Mouse (Mus musculus) 416B (cell line): ENCODE results near the gene Tbce.
"Not testable (repeated sequence)": the region's sequence is repeated elsewhere in the genome, so short reads cannot be mapped to it uniquely, and the experiment has no call there.

Source experiments
- DNase-seq: peaks from one replicate; pipeline ENCODE4 v3.0.0; 2011; ENCODE audit warnings: low read depth

Gene Tbce

DNA sequence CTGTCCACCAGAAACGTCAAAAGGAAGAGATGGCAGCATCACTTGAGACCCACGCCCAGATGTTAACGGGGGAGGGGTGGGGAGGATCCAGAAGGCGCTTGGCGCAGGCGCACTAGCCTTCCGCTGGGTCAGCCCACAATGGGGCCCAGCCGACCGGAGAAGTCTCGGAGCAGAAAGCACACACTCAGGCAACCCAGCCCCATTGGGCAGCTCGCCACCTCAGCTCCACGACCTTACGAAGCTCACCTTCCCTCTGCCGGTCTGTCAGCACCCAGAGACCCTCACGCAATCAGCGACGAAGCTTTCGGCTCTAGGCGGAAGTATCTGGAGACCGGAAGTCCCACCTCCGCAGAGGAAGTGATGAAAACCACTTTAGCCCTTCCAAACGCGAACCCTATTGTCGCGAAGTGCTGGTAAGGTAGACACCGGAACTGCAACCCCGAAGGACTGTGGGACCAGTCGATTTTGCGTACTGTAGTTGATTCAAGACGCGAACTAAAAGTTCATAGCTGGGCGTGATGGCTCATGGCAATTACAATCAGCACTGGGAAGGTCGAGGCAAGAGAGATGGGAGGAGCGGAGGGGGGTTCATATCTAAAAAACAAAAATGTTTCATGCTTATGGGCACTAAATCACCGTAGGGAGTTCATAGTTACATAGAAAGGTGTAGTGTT lies at the start of gene Tbce:
Gene Tbce, minus strand, starts transcription at position 347 of the 674 bp plus-strand sequence.
- peak; percentile 96 for DNase-seq

DNA sequence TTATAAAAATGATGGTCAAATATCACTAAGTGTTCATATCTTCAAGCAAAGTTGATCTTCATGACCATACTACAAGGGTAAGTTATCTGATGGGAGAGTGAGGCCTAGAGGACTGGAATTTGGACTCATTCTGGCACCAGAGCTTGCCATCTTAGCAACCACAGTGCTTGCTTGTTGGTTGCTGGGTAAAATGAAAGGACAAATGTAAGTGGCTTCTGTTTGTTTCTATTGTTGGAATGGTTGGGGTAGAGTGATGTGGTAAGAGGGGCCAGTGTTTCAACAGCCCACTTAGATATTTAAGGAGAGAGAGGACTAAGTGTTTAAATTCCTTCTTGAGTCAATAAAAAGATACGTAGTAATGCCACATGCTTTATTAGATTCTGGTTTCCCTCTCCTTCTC lies 49.2 kb upstream of the Tbce start:
- DNase-seq, result no peak

DNA sequence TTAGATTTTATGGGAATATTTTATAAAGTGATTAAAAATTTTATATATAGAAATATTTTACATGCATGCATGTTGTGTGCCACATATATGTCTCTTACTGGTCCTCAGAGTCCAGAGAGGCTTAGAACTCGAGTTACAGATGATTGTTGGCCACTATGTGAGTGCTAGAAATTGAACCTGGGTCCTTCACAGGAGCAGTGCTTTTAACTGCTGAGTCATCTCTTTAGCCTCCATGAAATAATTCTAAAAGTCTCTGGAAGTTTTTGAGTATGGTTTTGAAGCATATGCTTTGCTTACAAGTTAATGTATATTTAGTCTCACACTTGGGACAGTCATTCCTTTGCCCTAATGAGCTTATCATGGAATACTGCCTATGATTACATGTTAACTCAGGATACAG lies 35.9 kb upstream of the Tbce start:
- DNase-seq, result no peak

DNA sequence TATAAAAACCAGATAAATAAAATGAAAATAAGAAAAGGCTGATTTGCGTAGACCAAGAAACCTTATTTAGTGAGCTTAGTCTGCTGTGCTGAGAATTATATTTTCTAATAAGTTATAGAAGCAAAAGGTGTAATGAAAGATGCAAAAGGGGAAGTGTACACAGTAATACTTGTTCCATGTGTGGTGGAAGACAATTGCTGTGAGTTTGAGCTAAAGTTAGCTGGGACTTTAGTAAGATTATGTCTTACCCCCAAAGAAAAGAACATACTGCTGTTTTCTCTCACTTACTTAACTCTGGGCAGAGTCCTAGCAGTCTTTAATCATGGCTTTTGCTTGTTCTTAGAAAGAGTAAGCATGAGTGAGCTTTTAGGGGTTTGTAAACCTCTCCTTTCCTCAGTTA lies 34.9 kb upstream of the Tbce start:
- DNase-seq, result no peak

DNA sequence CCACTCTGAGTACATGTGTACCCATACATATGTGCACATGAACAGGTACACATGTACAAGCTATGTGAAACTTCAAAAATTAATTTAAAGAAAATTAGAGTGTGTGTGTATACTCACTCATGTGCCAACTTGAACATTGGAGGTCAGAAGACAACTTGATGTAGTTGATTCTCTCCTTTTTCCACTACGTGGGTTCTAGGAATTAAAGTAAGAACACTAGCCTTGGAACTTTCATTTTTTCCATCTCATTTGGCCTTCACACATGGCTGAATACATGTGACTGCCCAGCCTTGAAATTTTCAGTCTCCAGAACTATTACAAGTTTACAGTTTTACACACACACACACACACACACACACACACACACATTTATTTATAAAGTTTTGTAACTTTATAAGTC lies 29.9 kb upstream of the Tbce start:
- DNase-seq, result no peak

DNA sequence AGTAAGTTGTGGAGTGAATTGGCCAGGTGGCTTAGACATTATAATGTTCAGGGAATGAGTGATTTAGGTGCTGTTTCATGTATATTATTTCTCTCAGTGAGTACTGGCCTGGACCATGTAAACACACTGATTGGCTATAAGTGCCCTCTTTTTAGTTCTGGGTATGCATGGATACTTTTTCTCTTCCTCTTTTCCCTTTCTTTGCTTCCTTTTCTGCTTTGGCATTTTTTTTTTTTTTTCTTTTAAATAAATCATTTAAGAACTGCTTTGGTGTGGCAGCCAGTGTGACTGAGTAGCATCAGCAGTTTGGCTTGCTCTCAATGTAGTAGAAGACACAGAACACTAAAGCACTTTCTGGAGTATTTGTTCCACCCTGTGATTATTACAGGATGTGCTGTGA lies 28.6 kb upstream of the Tbce start:
- DNase-seq, result no peak

DNA sequence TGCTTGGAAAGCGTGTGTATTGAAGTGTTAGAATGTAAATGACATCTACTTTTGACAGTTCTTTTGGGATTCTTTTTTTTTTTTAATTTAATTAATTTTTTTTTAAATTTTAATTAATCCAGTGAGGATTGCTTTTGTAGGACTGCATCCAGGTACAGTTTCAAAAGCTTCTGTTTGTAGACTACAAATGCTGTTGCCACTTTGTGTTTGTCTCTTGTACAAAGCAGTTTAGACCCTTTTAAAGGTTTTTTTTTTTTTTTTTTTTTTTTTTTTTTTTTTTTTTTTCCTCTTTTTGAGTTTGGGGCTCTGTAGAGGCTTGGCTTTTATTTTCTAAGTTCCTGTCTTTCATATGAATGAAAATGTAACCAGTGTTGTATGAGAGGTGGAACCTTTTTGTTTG lies 26.3 kb upstream of the Tbce start:
- no peak for DNase-seq

DNA sequence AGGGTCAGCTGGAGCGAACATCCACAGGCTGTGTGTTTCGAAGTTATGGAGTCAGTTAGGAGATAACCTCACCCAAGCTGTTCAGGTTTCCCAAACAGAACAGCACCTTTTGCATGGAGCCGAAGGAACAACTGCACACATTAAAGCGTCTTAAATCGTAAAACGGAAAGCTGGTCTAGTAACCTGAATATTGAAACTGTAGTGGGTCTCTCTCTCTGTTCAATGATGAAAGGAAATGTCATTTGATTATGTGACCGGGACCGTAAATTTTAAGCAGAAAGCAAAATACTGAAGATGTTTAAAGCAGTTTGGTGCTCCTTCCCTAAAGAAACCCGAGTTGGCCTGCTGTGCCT lies 25.6 kb upstream of the Tbce start:
- DNase-seq, result peak; percentile 29

DNA sequence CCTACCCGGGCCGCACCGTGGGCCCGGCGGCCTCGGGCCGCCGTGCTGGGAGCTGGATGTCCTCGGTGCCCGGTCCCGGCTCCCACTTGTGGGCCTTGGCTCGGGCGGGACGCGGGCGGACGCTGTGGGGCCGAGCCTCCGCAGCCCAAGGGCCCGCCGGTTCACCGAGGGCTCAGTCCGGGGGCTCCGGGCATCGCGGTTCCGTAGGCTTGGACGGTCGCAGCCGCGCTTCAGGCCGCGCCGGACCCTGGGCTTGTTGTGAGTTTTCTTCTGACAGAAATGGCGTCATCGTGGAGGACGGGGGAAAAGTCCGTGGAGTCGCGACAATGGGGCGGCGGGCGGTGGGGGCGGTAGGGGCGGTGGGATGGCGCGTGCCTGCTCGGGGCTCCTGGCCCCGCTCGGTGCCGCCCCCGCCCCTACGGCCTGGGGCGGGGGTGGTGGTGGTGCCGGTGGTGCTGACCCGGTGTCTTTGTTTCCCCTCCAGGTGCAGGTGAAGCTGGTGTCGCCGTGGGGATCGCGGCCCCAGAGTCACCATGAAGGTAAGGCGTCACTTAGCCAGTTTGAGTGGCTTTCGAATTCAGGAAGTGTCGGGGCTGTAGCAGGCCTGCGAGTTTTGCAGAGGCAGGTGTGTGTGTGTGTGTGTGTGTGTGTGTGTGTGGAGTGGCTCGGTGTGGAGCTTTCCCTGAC lies 25.0 kb upstream of the Tbce start:
- DNase-seq, result peak; percentile 55

DNA sequence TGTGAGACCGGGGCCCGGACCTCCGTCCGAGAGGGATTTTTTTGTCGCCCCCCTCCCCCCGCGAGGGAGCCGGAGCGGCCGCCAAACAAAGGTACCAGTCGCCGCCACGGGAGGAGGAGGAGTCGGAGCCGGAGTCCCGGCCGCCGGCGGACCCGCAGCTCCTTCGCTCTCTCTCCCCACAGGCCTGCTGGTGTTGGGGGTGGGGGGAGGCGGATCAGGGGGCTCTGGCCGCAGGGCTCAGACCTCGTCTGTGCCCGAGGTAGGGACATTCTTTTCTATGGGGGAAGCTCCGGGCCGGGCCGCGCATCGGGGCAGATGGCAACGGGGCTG lies 24.5 kb upstream of the Tbce start:
- no peak for DNase-seq

DNA sequence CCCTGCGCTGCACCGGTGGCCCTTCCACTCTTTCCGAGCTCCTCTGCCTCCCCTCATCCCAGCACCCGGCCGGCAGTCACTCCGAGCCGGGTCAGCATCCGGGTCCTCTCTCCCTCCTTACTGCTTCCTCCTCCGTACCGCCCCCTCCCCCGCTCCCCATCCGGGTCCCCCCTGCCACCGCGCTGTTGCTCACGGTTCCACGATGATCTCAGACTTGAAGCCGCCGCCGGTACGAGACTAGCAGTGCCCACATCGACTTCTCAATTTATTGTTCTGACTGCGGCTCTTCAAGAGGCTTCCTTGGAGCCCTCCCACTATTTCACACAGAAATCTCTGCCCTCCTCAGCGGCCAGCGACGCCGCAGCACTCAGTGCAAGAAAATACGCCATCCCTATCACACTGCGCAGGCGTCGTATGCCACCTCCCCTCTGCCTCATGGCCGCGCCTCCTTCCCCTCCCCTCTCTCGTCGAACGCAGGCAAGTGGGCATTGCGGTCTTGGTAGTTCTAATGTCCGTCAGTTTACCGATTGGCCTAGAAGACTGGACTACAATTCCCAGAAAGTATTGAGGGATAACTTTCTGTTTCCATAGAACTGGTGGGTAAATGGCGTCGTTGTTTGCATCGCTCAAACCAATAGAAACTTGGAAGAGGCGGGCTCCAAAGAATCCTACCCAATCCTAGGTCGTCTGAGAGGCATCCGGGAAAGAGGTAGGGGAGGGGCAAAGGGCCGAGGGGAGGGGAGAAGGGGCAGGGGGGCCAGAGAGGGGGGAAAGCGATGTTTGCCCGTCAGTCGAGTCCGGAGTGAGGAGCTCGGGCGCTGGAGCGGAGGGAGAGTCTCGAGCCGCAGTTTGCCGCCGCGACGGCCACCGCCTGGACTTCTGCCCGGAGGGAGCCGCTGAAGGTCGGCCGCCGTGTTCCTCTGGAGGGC lies 23.8 kb upstream of the Tbce start, which contains the start of the genes Arid4b and Ggps1:
Gene Arid4b, plus strand, starts transcription at position 220 of the 929 bp plus-strand sequence.
Gene Ggps1, minus strand, starts transcription at position 476 of the 929 bp plus-strand sequence.
- DNase-seq, result peak; percentile 100

DNA sequence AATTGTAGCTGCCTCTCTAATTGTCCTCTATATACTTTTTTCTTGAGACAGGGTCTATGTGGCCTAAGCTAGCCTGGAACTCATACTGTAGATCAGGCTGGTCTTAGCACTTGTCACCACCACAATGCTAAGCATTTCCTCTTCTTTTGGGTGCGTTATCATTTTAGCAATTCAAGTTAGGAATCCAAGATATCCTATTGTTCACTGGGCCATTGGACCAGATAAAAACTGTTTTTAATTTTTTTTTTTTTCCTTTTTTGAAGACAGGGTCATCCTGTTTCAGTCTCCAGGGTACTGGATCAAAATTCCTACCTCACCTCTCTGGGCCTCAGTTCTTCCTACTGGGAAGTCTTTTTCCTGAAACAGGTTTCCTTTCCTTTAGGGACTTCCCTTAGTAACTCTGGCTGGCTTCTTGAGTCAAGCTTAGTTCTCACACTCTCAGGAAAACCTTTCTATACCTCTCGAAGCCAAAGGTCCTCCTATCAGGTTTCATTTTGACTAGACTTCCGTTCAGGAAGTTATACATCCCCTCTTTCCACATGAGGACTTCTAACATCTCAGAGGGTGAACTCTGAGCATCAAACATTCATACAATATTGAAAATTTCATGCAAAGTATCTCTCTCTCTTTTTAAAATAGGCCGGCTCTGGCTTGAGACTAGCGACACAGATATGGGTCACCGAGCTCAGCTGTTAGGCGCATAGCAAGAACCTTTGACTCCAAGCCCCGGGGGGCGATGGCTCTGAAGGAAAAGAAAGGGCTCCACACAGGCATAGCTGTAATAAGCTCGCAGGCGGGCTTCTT lies 23.0 kb upstream of the Tbce start:
- peak; percentile 73 for DNase-seq

DNA sequence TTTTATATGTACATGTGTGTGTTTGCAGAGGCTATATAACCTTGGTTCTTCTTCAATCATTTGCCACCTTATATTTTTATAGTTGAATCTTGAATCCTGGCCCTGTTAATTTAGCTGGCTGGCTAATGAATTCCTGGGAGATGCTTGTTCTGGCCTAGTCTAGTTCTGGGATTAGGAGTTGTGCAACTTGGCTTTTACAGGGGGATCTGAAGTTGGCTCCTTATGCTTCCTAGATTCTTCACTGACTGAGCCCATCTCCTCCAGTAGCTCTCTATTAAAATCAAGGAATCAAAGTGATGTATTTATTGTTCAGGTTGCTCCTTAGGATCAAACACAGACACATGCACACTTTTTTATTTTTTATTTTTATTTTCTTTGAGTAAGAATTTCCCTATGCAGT lies 20.1 kb upstream of the Tbce start:
- DNase-seq, result no peak

DNA sequence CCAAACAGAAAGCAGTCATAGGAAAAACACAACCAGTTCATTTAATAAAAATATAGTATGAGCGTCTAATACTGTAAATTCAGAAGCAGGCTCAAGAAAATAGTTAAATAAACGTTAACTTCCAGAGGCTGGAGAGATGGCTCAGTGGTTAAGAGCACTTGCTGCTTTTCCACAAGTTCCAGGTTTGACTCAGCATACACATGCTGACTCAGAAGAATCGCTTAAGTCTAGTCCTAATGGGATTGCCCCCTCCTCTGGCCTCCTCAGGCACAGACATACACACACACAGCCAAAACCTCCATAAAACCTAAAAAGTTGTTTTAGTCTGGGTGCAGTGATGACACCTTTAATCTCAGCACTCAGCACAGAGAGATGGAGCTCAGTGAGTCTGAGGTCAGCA lies 17.4 kb upstream of the Tbce start:
- peak; percentile 37 for DNase-seq

DNA sequence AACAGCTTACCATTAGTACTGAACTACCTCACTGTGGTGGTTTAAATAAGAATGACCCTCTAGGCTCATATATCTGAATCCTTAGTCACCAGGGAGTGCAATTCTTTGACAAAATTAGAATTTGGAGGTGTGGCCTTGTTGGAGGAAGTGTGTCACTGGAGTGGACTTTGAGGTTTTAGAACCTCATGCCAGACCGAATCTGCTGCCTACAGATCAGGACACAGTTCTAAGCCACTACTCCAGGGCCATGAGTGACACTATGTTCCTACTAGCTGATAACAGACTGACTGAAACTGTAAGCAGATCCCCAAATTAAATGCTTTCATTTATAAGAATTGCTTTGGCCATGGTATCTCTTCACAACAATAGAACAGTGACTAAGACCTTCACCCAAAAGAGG lies 10.4 kb upstream of the Tbce start:
- peak; percentile 68 for DNase-seq

DNA sequence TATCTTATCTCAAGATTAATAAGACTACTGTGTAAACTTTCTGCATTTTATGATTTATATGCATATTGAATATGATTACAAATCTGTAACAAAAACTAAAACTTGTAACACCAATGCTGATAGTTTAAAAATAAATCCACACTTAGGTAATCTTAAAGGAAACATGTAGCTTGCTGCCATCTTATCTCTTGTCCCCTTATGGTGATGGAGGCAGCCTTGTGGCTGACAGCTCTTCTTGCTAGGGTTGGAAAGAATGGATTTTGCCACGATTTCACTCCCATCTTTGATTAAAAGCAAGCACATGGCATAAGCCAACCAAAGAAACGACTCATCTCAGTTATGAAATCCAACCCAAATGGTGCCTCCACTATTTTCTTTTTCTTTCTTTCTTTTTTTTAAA lies 5.1 kb upstream of the Tbce start:
- DNase-seq, result peak; percentile 52

DNA sequence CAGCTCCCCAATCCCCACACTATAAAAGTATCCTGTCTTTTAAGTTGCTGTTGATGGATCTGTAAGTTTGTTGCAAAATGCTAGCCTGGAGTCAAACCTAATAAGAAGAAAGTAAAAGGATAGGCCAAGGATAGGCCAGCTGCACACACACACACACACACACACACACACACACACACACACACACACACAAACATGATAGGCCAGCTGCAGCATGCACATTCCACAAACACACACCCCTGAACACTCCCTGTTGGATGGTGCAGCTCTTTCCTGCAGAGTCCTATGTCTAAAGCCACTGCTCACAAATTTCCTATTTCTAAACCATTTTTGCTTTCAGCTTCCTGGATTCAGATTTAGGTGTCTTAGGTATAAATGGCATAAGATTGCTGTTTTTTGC lies 4.4 kb upstream of the Tbce start:
- no peak for DNase-seq

DNA sequence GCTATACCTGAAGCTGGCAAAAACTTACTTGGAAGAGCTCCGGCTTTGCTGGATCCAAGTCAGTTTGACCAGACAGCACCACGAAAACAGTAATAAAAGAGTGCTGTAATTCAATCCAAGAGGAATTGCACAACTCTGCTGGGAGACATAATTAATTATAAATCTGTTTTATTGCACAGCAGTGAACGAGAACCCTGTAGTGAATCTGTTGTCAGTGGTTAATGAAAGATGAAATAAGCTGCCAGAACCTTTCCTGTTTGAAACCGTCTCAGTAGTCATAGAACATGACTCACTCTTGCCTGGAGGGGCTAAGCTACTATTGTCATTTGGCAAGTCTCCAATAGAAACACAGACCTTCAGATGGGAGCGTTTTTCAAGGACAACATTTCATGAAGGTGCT lies 748 bp upstream of the Tbce start:
- peak; percentile 96 for DNase-seq

DNA sequence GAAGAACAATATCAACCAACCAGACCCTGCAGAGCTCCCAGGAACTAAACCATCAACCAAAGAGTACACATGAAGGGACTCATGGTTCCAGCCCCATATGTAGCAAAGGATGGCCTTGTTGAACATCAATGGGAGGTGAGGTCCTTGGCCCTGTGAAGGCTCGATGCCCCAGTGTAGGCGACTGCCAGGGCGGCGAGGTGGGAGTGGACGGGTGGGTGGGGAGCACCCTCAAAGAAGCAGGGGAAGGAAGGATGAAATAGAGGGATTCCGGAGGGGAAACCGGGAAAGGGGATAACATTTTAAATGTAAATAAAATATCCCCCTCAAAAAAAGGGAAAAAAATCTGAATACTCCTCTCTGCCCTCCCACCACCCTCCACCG lies 537 bp downstream of the Tbce start:
- DNase-seq, result peak; percentile 24

DNA sequence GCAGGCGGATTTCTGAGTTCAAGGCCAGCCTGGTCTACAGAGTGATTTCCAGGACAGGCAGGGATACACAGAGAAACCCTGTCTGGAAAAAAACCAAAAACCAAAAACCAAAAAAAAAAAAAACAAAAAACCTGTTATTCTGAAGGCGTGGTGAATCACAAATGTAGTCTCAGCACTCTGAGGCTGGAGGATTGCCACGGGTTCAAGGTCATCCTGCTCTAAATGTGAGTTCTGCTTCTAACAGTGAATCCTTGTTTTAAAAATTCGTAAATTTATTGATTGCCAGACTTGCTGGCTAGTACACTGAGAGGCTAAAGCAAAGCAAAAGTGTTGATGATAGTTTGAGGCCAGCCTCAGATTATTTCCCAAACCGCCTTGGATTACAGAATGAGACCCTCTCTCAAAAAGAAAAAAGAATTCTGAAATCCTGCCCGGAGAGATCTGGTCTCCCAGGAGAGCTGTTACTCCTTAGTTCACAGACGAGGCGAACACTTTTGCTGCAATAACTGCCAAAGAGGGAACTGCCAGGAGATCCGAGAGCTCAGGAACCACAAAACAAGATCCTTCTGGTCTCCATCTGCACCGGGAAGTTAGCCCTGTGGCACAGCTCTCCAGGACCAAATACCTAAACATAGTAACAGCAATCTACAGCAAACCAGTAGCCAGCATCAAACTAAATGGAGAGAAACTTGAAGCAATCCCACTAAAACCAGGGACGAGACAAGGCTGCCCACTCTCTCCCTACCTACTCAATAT lies 3.4 kb downstream of the Tbce start:
- DNase-seq, result no peak

DNA sequence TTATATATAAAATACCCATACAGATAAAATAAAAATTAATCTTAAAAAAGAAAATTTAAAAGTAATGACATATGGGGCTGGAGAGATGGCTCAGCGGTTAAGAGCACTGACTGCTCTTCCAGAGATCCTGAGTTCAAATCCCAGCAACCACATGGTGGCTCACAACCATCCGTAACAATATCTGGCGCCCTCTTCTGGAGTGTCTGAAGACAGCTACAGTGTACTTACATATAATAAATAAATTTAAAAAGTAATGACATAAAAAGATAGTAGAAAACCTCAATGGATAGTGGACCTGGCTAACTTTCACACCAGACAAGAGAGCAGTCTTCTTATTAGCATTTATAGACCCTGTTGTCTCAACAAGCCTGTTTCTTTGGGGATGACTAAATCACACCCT lies 4.1 kb downstream of the Tbce start:
- not testable (repeated sequence) for DNase-seq

DNA sequence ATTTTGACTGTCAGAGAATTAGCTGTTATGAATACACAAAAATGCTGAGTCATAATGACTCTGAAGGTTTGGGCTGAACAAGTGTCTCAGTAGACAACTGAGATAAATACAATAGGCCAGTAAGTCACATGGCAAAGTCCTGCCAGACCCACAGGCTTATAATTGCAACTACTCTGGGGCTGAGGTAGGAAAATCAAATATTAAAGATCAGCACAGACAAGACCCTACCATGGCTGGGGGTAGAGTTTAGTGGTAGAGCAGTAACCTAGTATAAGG lies 5.4 kb downstream of the Tbce start:
- peak; percentile 86 for DNase-seq
